ENCODE assay signal across 11 mouse cellular contexts in the genomic region with DNA sequence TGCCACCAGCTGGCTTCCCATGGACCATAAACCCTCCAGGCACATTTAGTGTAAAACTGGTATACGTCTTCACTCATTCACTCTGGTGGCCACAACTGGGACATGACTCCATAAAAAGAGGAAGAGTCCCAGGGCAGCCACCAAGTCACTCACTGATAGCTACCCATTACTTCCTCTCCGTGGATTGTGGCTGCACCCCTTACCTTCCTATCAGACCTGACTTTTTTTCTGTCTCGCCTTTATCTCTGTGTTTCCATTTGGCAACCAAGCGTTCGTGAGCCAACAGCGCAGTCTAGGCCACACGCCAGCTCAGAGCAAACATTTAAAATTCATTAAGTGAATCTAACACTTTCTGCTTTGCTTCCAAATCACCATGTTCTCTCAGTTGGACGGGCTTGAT. TPM values are rescaled to one million over a fixed set of nuclear protein-coding genes. Genes with fewer than 3 reads are reported as not detected.
DNase-seq lines count a peak whose midpoint lies in the region; ATAC-seq and TF ChIP-seq lines count a peak whose summit lies in the region.
"Had no signal": no experiment of that assay in that cellular context is flagged by ENCODE, and none has a peak within 500 bp of the region (broad histone marks: within the 10 kb centered on the region; RNA-seq: fewer than 3 reads in every experiment).

No protein-coding gene starts in this region.

- no peaks in the 10 kb centered on the region for H3K79me2 ChIP-seq in CH12.LX (replicated peaks; ENCODE audit: control insufficient read depth, extremely low read depth, insufficient read depth, poor library complexity, severe bottlenecking)

- no peak for TF ChIP-seq POLR2A in CH12.LX (IDR thresholded peaks at IDR 0.05; ENCODE audit: low read depth, low read length)

- DNase-seq in forebrain, embryonic 14.5 days (ENCODE audit: low spot score) = peak; percentile 46
- peak; percentile 18 for DNase-seq in CH12.LX (ENCODE audit: extremely low read depth)
- DNase-seq in layer of hippocampus, adult 9-10 months (ENCODE audit: low spot score) = peak; percentile 33
- peak; percentile 28 to 55 for DNase-seq in lung, postnatal 4 days
- DNase-seq in kidney, adult 8-10 months = no peak
- DNase-seq in gastrocnemius, adult 18-20 months (ENCODE audit: low spot score) = no peak
- DNase-seq: thymus, postnatal 36 days had no signal

- no peaks in the 10 kb centered on the region for H3K27me3 ChIP-seq in forebrain, embryonic 14.5 days (replicated peaks; ENCODE audit: control insufficient read depth, insufficient read depth, low read length)
- H3K27me3 ChIP-seq in forebrain, embryonic 15.5 days = no peaks in the 10 kb centered on the region
- H3K27me3 ChIP-seq in CH12.LX (replicated peaks) = peaks cover 1% of the 10 kb centered on the region
- H3K27me3 ChIP-seq in hindbrain, embryonic 16.5 days (replicated peaks; ENCODE audit: control insufficient read depth, insufficient read depth, low read length) = no peaks in the 10 kb centered on the region
- H3K27me3 ChIP-seq: limb, embryonic 12.5 days; neural tube, embryonic 13.5 days had no signal

- H3K9me3 ChIP-seq in forebrain, embryonic 14.5 days (replicated peaks; ENCODE audit: control insufficient read depth, low read length) = no peaks in the 10 kb centered on the region
- no peaks in the 10 kb centered on the region for H3K9me3 ChIP-seq in forebrain, embryonic 15.5 days
- no peaks in the 10 kb centered on the region for H3K9me3 ChIP-seq in CH12.LX (replicated peaks; ENCODE audit: low read length)
- no peaks in the 10 kb centered on the region for H3K9me3 ChIP-seq in hindbrain, embryonic 16.5 days (ENCODE audit: control insufficient read depth, low read length)
- H3K9me3 ChIP-seq: limb, embryonic 12.5 days; neural tube, embryonic 13.5 days had no signal

- H3K4me3 ChIP-seq in forebrain, embryonic 14.5 days (ENCODE audit: low read depth, low read length) = no peak overlapping the region
- H3K4me3 ChIP-seq in forebrain, embryonic 15.5 days = no peak overlapping the region
- H3K4me3 ChIP-seq in CH12.LX (replicated peaks in 1 of 3; ENCODE audit: low read depth in 2 of 3, low read length in 2 of 3, poor library complexity in 1 of 3) = no peak overlapping the region
- no peak overlapping the region for H3K4me3 ChIP-seq in hindbrain, embryonic 16.5 days (ENCODE audit: low read length)
- H3K4me3 ChIP-seq: limb, embryonic 12.5 days; neural tube, embryonic 13.5 days had no signal

- H3K4me2 ChIP-seq in forebrain, embryonic 14.5 days (ENCODE audit: low read length) = no peak overlapping the region
- H3K4me2 ChIP-seq in forebrain, embryonic 15.5 days (replicated peaks) = no peak overlapping the region
- H3K4me2 ChIP-seq in CH12.LX (ENCODE audit: insufficient read depth, low read depth, poor library complexity, severe bottlenecking) = no peak overlapping the region
- no peak overlapping the region for H3K4me2 ChIP-seq in hindbrain, embryonic 16.5 days (ENCODE audit: low read length)
- H3K4me2 ChIP-seq: limb, embryonic 12.5 days; neural tube, embryonic 13.5 days had no signal

- no peak for ATAC-seq in forebrain, embryonic 14.5 days
- ATAC-seq in forebrain, embryonic 15.5 days (replicated peaks) = no peak
- ATAC-seq in hindbrain, embryonic 16.5 days = no peak

- no peaks in the 10 kb centered on the region for H3K36me3 ChIP-seq in forebrain, embryonic 14.5 days (ENCODE audit: control insufficient read depth, insufficient read depth, low read length)
- H3K36me3 ChIP-seq in forebrain, embryonic 15.5 days = no peaks in the 10 kb centered on the region
- no peaks in the 10 kb centered on the region for H3K36me3 ChIP-seq in CH12.LX (replicated peaks in 1 of 2; ENCODE audit: control insufficient read depth in 1 of 2, insufficient read depth in 1 of 2, low read length in 1 of 2)
- H3K36me3 ChIP-seq in hindbrain, embryonic 16.5 days (ENCODE audit: control insufficient read depth, insufficient read depth, low read length) = no peaks in the 10 kb centered on the region
- H3K36me3 ChIP-seq: limb, embryonic 12.5 days; neural tube, embryonic 13.5 days had no signal

- no peak for TF ChIP-seq RAD21 in CH12.LX (IDR thresholded peaks at IDR 0.05; ENCODE audit: low read depth, low read length)

- H3K9ac ChIP-seq in forebrain, embryonic 14.5 days (ENCODE audit: low read length) = no peak overlapping the region
- H3K9ac ChIP-seq in forebrain, embryonic 15.5 days (replicated peaks) = no peak overlapping the region
- H3K9ac ChIP-seq in CH12.LX (ENCODE audit: insufficient read depth, low read depth) = no peak overlapping the region
- H3K9ac ChIP-seq in hindbrain, embryonic 16.5 days (ENCODE audit: low read depth, low read length) = no peak overlapping the region
- H3K9ac ChIP-seq: limb, embryonic 12.5 days; neural tube, embryonic 13.5 days had no signal

- dilution Hi-C loops in CH12.LX (cut with MboI; ENCODE audit: extremely low pct_ligation_motif_present, extremely low pct_unique_long_range_greater_than_20kb, low sequenced_read_pairs) = no loop called here

- no peak for TF ChIP-seq CTCF in CH12.LX (conservative IDR thresholded peaks at IDR 0.05 in 1 of 2, IDR thresholded peaks at IDR 0.05 in 1 of 2; ENCODE audit: low read depth in 2 of 2, low read length in 2 of 2)

- in situ Hi-C loops in CH12.LX (cut with MboI; ENCODE audit: low pct_ligation_motif_present, low pct_unique_long_range_greater_than_20kb, low sequenced_read_pairs) = loop anchor here (10.0 kb wide), 1 partner anchor 208 kb away; no protein-coding TSS in a partner anchor

- 86% methylated on average over 8 of the region's 8 CpGs for WGBS in forebrain, embryonic 14.5 days
- 61% methylated on average over 8 of the region's 8 CpGs for WGBS in forebrain, embryonic 15.5 days
- WGBS in hindbrain, embryonic 16.5 days = 81% methylated on average over 8 of the region's 8 CpGs

- H3K27ac ChIP-seq in forebrain, embryonic 14.5 days (ENCODE audit: low read depth, low read length) = no peak overlapping the region
- no peak overlapping the region for H3K27ac ChIP-seq in forebrain, embryonic 15.5 days (replicated peaks)
- H3K27ac ChIP-seq in CH12.LX (ENCODE audit: insufficient read depth, low read depth) = no peak overlapping the region
- H3K27ac ChIP-seq in hindbrain, embryonic 16.5 days (ENCODE audit: low read depth, low read length) = no peak overlapping the region
- H3K27ac ChIP-seq: limb, embryonic 12.5 days; neural tube, embryonic 13.5 days had no signal

- H3K4me1 ChIP-seq in forebrain, embryonic 14.5 days (ENCODE audit: control insufficient read depth, insufficient read depth, low read length) = 0 out of 2 replicates have a peak, but pooled peaks cover 3% of the 10 kb centered on the region
- peaks cover 3% of the 10 kb centered on the region; the same call in 1 of the 2 replicates for H3K4me1 ChIP-seq in forebrain, embryonic 15.5 days
- H3K4me1 ChIP-seq in CH12.LX (ENCODE audit: control insufficient read depth in 1 of 2, insufficient read depth in 2 of 2) = peaks cover 3 to 8% of the 10 kb centered on the region in 2 experiments; a peak in 2 of 4 replicates
- no peaks in the 10 kb centered on the region for H3K4me1 ChIP-seq in hindbrain, embryonic 16.5 days (ENCODE audit: control insufficient read depth, insufficient read depth, low read depth, low read length)
- H3K4me1 ChIP-seq: limb, embryonic 12.5 days had no signal

- TF ChIP-seq EP300 in CH12.LX (IDR thresholded peaks at IDR 0.05; ENCODE audit: low read length) = no peak

TF ChIP-seq in CH12.LX, 34 proteins besides CTCF, POLR2A, EP300 and RAD21:
- no peak for TF ChIP-seq USF1 (IDR thresholded peaks at IDR 0.05; ENCODE audit: low read depth, low read length)
- no peak for TF ChIP-seq IRF4 (IDR thresholded peaks at IDR 0.05; ENCODE audit: low read depth, low read length)
- no peak for TF ChIP-seq BHLHE40 (IDR thresholded peaks at IDR 0.05; ENCODE audit: low read depth, low read length)
- TF ChIP-seq ZKSCAN1 (IDR thresholded peaks at IDR 0.05; ENCODE audit: borderline replicate concordance, low read depth, low read length) = no peak
- no peak for TF ChIP-seq ETS1 (conservative IDR thresholded peaks at IDR 0.05; ENCODE audit: low read depth, low read length)
- no peak for TF ChIP-seq SMC3 (IDR thresholded peaks at IDR 0.05; ENCODE audit: low read depth, low read length)
- no peak for TF ChIP-seq PAX5 (IDR thresholded peaks at IDR 0.05; ENCODE audit: low read length)
- no peak for TF ChIP-seq MYC (IDR thresholded peaks at IDR 0.05; ENCODE audit: low read depth, low read length)
- no peak for TF ChIP-seq USF2 (conservative IDR thresholded peaks at IDR 0.05; ENCODE audit: low read depth, low read length)
- TF ChIP-seq JUND (conservative IDR thresholded peaks at IDR 0.05; ENCODE audit: low read depth, low read length) = no peak
- no peak for TF ChIP-seq TBP (conservative IDR thresholded peaks at IDR 0.05; ENCODE audit: low read depth, low read length)

RNA-seq across cellular contexts. Expression of a gene that starts 53.9 kb away (rescaled TPM):
- polyA plus RNA-seq in forebrain, embryonic 14.5 days (2014; fragmentation: Nextera tagmentation; extraction: Ambion mirVana) = 12.1 and 13.0 TPM in 2 replicates
- polyA plus RNA-seq in forebrain, embryonic 15.5 days (2015; fragmentation: Nextera tagmentation; extraction: Ambion mirVana) = 15.8 and 16.7 TPM in 2 replicates
- total RNA-seq in CH12.LX (2012; rRNA removed) (4.7 and 5.4 TPM in 2 replicates), CH12.LX (2014; rRNA removed) (9.3 and 10.6 TPM in 2 replicates)
- polyA plus RNA-seq in CH12.LX (2012; ENCODE audit: insufficient read length, low read depth) = 6.0 and 6.6 TPM in 2 replicates
- 4.8 and 10.7 TPM in 2 replicates for polyA plus RNA-seq in hindbrain, embryonic 16.5 days (2015; fragmentation: Nextera tagmentation; extraction: Ambion mirVana)
- total RNA-seq in gastrocnemius, adult 18-20 months (2021) = 10 to 100 TPM; 15.8 to 22.5 TPM

Comparison
In these comparisons a context has a peak if more than half of its experiments do, and no peak if none do; other contexts are left out.
1. DNase-seq: peak in forebrain, embryonic 14.5 days (single experiment), CH12.LX (single experiment), layer of hippocampus, adult 9-10 months (single experiment) and lung, postnatal 4 days (2 of 2); none in kidney, adult 8-10 months (0 of 2) and gastrocnemius, adult 18-20 months (single experiment).